Mouse (Mus musculus): ENCODE data around the gene Zyx.

DNA sequence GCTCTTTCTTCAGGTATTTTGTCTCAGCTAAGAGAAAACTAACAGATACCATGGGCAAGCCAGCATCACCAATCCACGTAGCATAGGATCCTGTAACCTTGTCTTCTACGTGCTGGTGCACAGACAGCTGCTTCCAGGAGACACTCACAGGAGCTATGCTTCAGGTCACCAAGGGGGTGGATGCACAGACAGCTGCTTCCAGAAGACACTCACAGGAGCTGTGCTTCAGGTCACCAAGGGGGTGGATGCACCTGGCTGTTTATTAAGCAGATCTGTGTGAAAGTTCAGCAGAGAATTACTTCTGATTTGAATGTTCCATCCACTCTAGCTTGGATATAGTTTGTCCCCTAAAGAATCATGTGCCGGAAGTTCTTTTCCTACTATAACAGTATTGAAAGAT lies 18.5 kb upstream of the Zyx start:
- TF ChIP-seq CTCF (IDR thresholded peaks at IDR 0.05; ENCODE audit: low read depth, low read length) = no peak
- TF ChIP-seq TAL1 (conservative IDR thresholded peaks at IDR 0.05; ENCODE audit: low read depth, low read length) = no peak
- TF ChIP-seq GATA1 (IDR thresholded peaks at IDR 0.05; ENCODE audit: borderline replicate concordance, low read length) = no peak
- no peak for TF ChIP-seq POLR2AphosphoS5 (IDR thresholded peaks at IDR 0.05; ENCODE audit: insufficient replicate concordance, low read depth, low read length)
